Mouse (Mus musculus) small intestine, adult 2 months (tissue): ENCODE data around the gene Casp9. TPM values are rescaled to one million over a fixed set of nuclear protein-coding genes. Genes with fewer than 3 reads are reported as not detected.

Experiments used
- H3K27ac ChIP-seq: fragments of 200-500 bp; 2 replicates; pipeline ENCODE4 v1.5.1; 2012; ENCODE audit warnings: low read depth, low read length, control low read depth, inconsistent platforms; ENCODE audit not compliant: insufficient read depth
- H3K27me3 ChIP-seq: fragments of 200-500 bp; 2 replicates; pipeline ENCODE4 v1.6.1; 2012; ENCODE audit warnings: mild to moderate bottlenecking, moderate library complexity, low read length, inconsistent platforms; ENCODE audit not compliant: control insufficient read depth, insufficient read depth
- H3K36me3 ChIP-seq: fragments of 200-500 bp; 2 replicates; pipeline ENCODE4 v1.6.1; 2012; ENCODE audit warnings: mild to moderate bottlenecking, low read length, control low read depth, inconsistent platforms; ENCODE audit not compliant: control insufficient read depth, insufficient read depth
- H3K4me1 ChIP-seq: fragments of 200-500 bp; 2 replicates; pipeline ENCODE4 v1.6.1; 2012; ENCODE audit warnings: low read length, inconsistent platforms, mixed read lengths; ENCODE audit not compliant: control insufficient read depth, insufficient read depth, insufficient read length
- H3K4me3 ChIP-seq: fragments of 200-500 bp; 2 replicates; pipeline ENCODE4 v1.5.1; 2012; ENCODE audit warnings: low read depth, mild to moderate bottlenecking, control low read depth, inconsistent platforms, low read length, moderate library complexity
- CTCF ChIP-seq: fragments of 200-500 bp; IDR thresholded peaks from 2 replicates; pipeline ENCODE4 v1.5.1; 2012; ENCODE audit warnings: low read depth, mild to moderate bottlenecking, control low read depth, inconsistent platforms, low read length, moderate library complexity, mixed read lengths; ENCODE audit not compliant: insufficient replicate concordance, insufficient read length; ENCODE audit errors: extremely low read depth
- POLR2A ChIP-seq: fragments of 200-500 bp; IDR thresholded peaks from 2 replicates; pipeline ENCODE4 v1.6.1; 2012; ENCODE audit warnings: low read depth, mild to moderate bottlenecking, control low read depth, inconsistent platforms, low read length, moderate library complexity
- WGBS: fragments of 180-500 bp; shearing (Covaris S2); methylation state at CpG from one replicate; pipeline ENCODE4 v1.1.7; 2018; 5-methylcytosine and 5-hydroxymethylcytosine counted together
- polyA plus RNA-seq: library from polyadenylated mRNA; depleted of rRNA; stranded (reverse); fragments of >200 nt; gene quantifications from 2 replicates; pipeline ENCODE4 v1.2.3, GENCODE M21; 2012

Gene Casp9
- polyA plus RNA-seq, 1 experiment: 14.6 TPM

DNA sequence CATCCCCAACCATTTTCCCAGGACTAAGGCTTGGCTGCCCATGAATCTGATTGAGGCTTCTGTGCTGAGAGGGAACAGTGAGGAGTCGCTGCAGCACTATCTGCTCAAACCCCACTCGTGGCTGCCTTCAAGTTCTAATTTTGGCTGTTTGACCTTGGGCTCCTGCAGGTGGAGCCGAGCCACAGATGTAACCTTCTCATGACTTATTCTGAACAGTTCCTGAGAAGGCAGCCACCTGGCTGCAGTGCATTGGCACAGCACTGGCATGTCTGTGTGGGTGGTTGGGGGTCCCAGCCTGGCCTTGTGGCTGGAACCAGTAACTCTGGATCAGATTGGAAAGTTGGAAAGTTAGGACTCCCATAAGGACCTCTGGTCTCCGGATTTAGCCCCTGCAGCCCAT, 34.8 kb downstream of the Casp9 start:
- no peaks in the 10 kb centered on the region for H3K27me3 ChIP-seq
- H3K27ac ChIP-seq: no peak overlapping the region
- H3K4me1 ChIP-seq: no peaks in the 10 kb centered on the region
- TF ChIP-seq CTCF (no peak), POLR2A (no peak)
- no peak overlapping the region for H3K4me3 ChIP-seq
- 64% methylated on average over 4 of the region's 4 CpGs for WGBS
- no peaks in the 10 kb centered on the region for H3K36me3 ChIP-seq

- H3K36me3 ChIP-seq: no peaks in the 10 kb centered on the region
- TF ChIP-seq POLR2A: no peak
- TF ChIP-seq CTCF: no peak
- no peaks in the 10 kb centered on the region for H3K27me3 ChIP-seq
- WGBS: 71% methylated on average over 11 of the region's 11 CpGs
- no peak overlapping the region for H3K27ac ChIP-seq
- H3K4me3 ChIP-seq: no peak overlapping the region
- peaks cover 7% of the 10 kb centered on the region; the same call in 1 of the 2 replicates for H3K4me1 ChIP-seq
Measured at GRCm38 (mm10) chr4:141830381-141830780, 37.0 kb downstream of the Casp9 start.

DNA sequence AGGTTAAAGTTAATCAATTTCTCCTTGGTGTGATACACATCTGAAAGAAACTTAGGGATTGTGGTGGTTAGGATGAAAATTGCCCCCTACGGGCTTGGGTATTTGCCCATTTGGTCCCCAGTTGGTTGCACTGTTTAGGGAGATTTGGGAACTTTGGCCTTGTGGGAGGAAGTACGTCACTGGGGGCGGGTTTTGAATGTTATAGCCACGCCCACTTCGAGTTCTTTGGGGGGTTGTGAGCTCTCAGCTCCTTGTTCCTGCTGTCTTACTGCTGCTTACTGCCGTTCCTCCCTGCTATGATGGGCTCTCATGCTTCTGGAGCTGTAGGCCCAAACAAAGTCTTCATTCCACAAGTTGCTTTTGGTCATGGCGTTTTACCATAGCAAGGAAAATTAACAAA, 37.9 kb downstream of the Casp9 start:
- 81% methylated on average over 7 of the region's 7 CpGs for WGBS
- H3K4me3 ChIP-seq: no peak overlapping the region
- peaks cover 7% of the 10 kb centered on the region; the same call in 1 of the 2 replicates for H3K4me1 ChIP-seq
- no peaks in the 10 kb centered on the region for H3K27me3 ChIP-seq
- H3K27ac ChIP-seq: no peak overlapping the region
- TF ChIP-seq CTCF (no peak), POLR2A (no peak)
- H3K36me3 ChIP-seq: no peaks in the 10 kb centered on the region

- 56% methylated on average over 1 of the region's 1 CpGs for WGBS
- Histone ChIP-seq H3K27me3 (no peaks in the 10 kb centered on the region), H3K27ac (no peak overlapping the region), H3K4me3 (no peak overlapping the region), H3K36me3 (no peaks in the 10 kb centered on the region), H3K4me1 (peaks cover 7% of the 10 kb centered on the region; the same call in 1 of the 2 replicates)
- TF ChIP-seq CTCF: no peak
- TF ChIP-seq POLR2A: no peak
Measured at GRCm38 (mm10) chr4:141833911-141834310, 40.5 kb downstream of the Casp9 start.

- 13% methylated on average over 5 of the region's 5 CpGs for WGBS
- Histone ChIP-seq H3K27me3 (no peaks in the 10 kb centered on the region), H3K27ac (no peak overlapping the region)
Measured at GRCm38 (mm10) chr4:141834536-141835095, 41.2 kb downstream of the Casp9 start.

GRCm38 (mm10) chr4:141845999-141846398, 52.6 kb downstream of the Casp9 start, which contains the start of gene Ctrc:
Ctrc (minus strand) TSS chr4:141846359.
- Histone ChIP-seq H3K4me1 (no peaks in the 10 kb centered on the region), H3K27ac (no peak within 1 kb of the TSS), H3K4me3 (no peak within 1 kb of the TSS), H3K27me3 (no peaks in the 10 kb centered on the region), H3K36me3 (no peaks in the 10 kb centered on the region)
- 85% methylated on average over 6 of the region's 6 CpGs for WGBS
- TF ChIP-seq POLR2A (no peak), CTCF (no peak)

More at GRCm38 (mm10) chr4:141834536-141835095, 41.2 kb downstream of the Casp9 start:
- TF ChIP-seq CTCF: no peak
- peaks cover 7% of the 10 kb centered on the region; the same call in 1 of the 2 replicates for H3K4me1 ChIP-seq
- no peak overlapping the region for H3K4me3 ChIP-seq
- H3K36me3 ChIP-seq: no peaks in the 10 kb centered on the region

- peaks cover 2% of the 10 kb centered on the region; the same call in 1 of the 2 replicates for H3K4me1 ChIP-seq
- TF ChIP-seq CTCF (peak; percentile 65; the same call in 1 of the 2 replicates), POLR2A (no peak)
- WGBS: 68% methylated on average over 9 of the region's 9 CpGs
- no peak overlapping the region for H3K4me3 ChIP-seq
- no peaks in the 10 kb centered on the region for H3K27me3 ChIP-seq
- H3K36me3 ChIP-seq: peaks cover 8% of the 10 kb centered on the region; the same call in 1 of the 2 replicates
- H3K27ac ChIP-seq: no peak overlapping the region
Measured at GRCm38 (mm10) chr4:141853437-141853836, 60.0 kb downstream of the Casp9 start.

GRCm38 (mm10) chr4:141857422-141857930, 64.1 kb downstream of the Casp9 start:
- TF ChIP-seq CTCF (peak; percentile 98), POLR2A (peak; percentile 18; the same call in 1 of the 2 replicates)
- Histone ChIP-seq H3K4me3 (no peak overlapping the region), H3K4me1 (peaks cover 25% of the 10 kb centered on the region), H3K27ac (peak overlapping the region; percentile 35; the same call in 1 of the 2 replicates), H3K36me3 (peaks cover 38% of the 10 kb centered on the region), H3K27me3 (no peaks in the 10 kb centered on the region)
- WGBS: 9% methylated on average over 10 of the region's 10 CpGs
